19 mouse cellular contexts compared by ENCODE assay signal in the genomic region with DNA sequence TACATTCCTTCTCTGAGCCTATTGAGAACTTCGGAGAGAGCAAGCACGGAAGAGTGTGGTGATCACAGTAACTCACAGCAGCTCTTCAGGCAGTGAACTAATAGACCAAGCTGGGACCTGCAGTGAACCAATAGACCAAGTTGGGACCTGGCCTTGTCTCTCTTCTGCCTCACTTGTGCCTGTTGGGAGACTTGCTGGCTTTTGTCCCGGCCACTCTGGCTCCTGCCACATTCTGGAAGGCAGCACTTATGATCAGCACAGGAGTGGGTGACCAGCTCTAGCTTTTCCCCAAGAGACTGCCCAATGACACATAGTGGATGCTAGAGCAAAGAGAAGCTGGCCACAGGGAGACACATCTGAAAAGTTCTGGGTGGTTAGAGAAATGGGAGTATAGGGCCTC.
A peak's percentile ranks its signal among the peaks of the same experiment; 100 is the strongest.
DNase-seq lines count a peak whose midpoint lies in the region; ATAC-seq and TF ChIP-seq lines count a peak whose summit lies in the region.
"Had no signal": no experiment of that assay in that cellular context is flagged by ENCODE, and none has a peak within 500 bp of the region (broad histone marks: within the 10 kb centered on the region; RNA-seq: fewer than 3 reads in every experiment).

No protein-coding gene starts in this region.

- no peak overlapping the region for H3K4me3 ChIP-seq in left cerebral cortex, adult 2 months
- H3K4me3 ChIP-seq in kidney, embryonic 15.5 days (replicated peaks) = no peak overlapping the region
- H3K4me3 ChIP-seq in kidney, embryonic 16.5 days (ENCODE audit: low read length) = no peak overlapping the region
- H3K4me3 ChIP-seq: embryonic facial prominence, embryonic 12.5 days; forebrain, embryonic 12.5 days; heart, adult 2 months; heart, embryonic 15.5 days; intestine, embryonic 15.5 days had no signal

- no peak overlapping the region for H3K27ac ChIP-seq in left cerebral cortex, adult 2 months
- no peak overlapping the region for H3K27ac ChIP-seq in kidney, embryonic 15.5 days
- no peak overlapping the region for H3K27ac ChIP-seq in kidney, embryonic 16.5 days (ENCODE audit: low read length)
- H3K27ac ChIP-seq: embryonic facial prominence, embryonic 12.5 days; forebrain, embryonic 12.5 days; heart, adult 2 months; heart, embryonic 15.5 days; hindbrain, embryonic 14.5 days; intestine, embryonic 15.5 days had no signal

- no peak overlapping the region for H3K4me2 ChIP-seq in kidney, embryonic 15.5 days
- H3K4me2 ChIP-seq in kidney, embryonic 16.5 days (replicated peaks; ENCODE audit: low read depth, low read length) = no peak overlapping the region
- H3K4me2 ChIP-seq: embryonic facial prominence, embryonic 12.5 days; forebrain, embryonic 12.5 days; heart, embryonic 11.5 days; heart, embryonic 15.5 days; hindbrain, embryonic 14.5 days; intestine, embryonic 15.5 days had no signal

- no peak overlapping the region for H3K9ac ChIP-seq in kidney, embryonic 15.5 days
- H3K9ac ChIP-seq in kidney, embryonic 16.5 days (replicated peaks; ENCODE audit: low read length) = no peak overlapping the region
- H3K9ac ChIP-seq: embryonic facial prominence, embryonic 12.5 days; forebrain, embryonic 12.5 days; heart, embryonic 15.5 days; hindbrain, embryonic 14.5 days; intestine, embryonic 15.5 days had no signal

- ATAC-seq in kidney, embryonic 15.5 days (replicated peaks; ENCODE audit: low FRiP score) = no peak
- ATAC-seq in kidney, embryonic 16.5 days (ENCODE audit: low FRiP score, low TSS enrichment) = no peak
- ATAC-seq: forebrain, embryonic 16.5 days; intestine, embryonic 15.5 days had no signal

- intact Hi-C loops in left cerebral cortex, postnatal 4 days (cut with DNase I) = no loop called here
- intact Hi-C loops in left cerebral cortex, adult 2 months (cut with DNase I) = no loop called here

- TF ChIP-seq CTCF in left cerebral cortex, adult 2 months (IDR thresholded peaks at IDR 0.05) = no peak

- H3K27me3 ChIP-seq in kidney, embryonic 15.5 days = no peaks in the 10 kb centered on the region
- no peaks in the 10 kb centered on the region for H3K27me3 ChIP-seq in kidney, embryonic 16.5 days (ENCODE audit: insufficient read depth, low read length)
- H3K27me3 ChIP-seq: embryonic facial prominence, embryonic 12.5 days; forebrain, embryonic 12.5 days; heart, embryonic 15.5 days; intestine, embryonic 15.5 days had no signal

- WGBS in kidney, embryonic 15.5 days = 81% methylated on average over 3 of the region's 3 CpGs
- 84% methylated on average over 3 of the region's 3 CpGs for WGBS in kidney, embryonic 16.5 days

- peak; percentile 48 for DNase-seq in left cerebral cortex, postnatal 4 days
- DNase-seq in left cerebral cortex, adult 2 months (ENCODE audit: extremely low spot score in 1 of 2, low spot score in 2 of 2) = no peak
- DNase-seq in cerebellum, adult 8-10 months = peak; percentile 36
- DNase-seq in cerebellum, postnatal 10 days = peak; percentile 70 to 81
- DNase-seq in frontal cortex, adult 2 months (ENCODE audit: extremely low spot score in 1 of 2, low spot score in 1 of 2) = no peak
- DNase-seq: adrenal gland, adult 2 months; gastrocnemius, postnatal 14 days; heart, postnatal 14 days; kidney, adult 2 months had no signal

- no peaks in the 10 kb centered on the region for H3K4me1 ChIP-seq in kidney, embryonic 15.5 days
- no peaks in the 10 kb centered on the region for H3K4me1 ChIP-seq in kidney, embryonic 16.5 days (ENCODE audit: insufficient read depth, low read length)
- H3K4me1 ChIP-seq: embryonic facial prominence, embryonic 12.5 days; heart, embryonic 15.5 days; intestine, embryonic 15.5 days had no signal

- H3K36me3 ChIP-seq in kidney, embryonic 15.5 days = no peaks in the 10 kb centered on the region
- H3K36me3 ChIP-seq in kidney, embryonic 16.5 days (ENCODE audit: insufficient read depth, low read length) = no peaks in the 10 kb centered on the region
- H3K36me3 ChIP-seq: embryonic facial prominence, embryonic 12.5 days; forebrain, embryonic 12.5 days; heart, embryonic 15.5 days; intestine, embryonic 15.5 days had no signal

- H3K9me3 ChIP-seq in kidney, embryonic 15.5 days (replicated peaks) = no peaks in the 10 kb centered on the region
- no peaks in the 10 kb centered on the region for H3K9me3 ChIP-seq in kidney, embryonic 16.5 days (ENCODE audit: low read length)
- H3K9me3 ChIP-seq: embryonic facial prominence, embryonic 12.5 days; forebrain, embryonic 12.5 days; heart, embryonic 15.5 days; intestine, embryonic 15.5 days had no signal

Comparison
In these comparisons a context has a peak if more than half of its experiments do, and no peak if none do; other contexts are left out.
1. DNase-seq: peak in left cerebral cortex, postnatal 4 days (single experiment), cerebellum, adult 8-10 months (single experiment) and cerebellum, postnatal 10 days (2 of 2); none in left cerebral cortex, adult 2 months (0 of 2) and frontal cortex, adult 2 months (0 of 2).